20 mouse cellular contexts compared by ENCODE assay signal in the genomic region with DNA sequence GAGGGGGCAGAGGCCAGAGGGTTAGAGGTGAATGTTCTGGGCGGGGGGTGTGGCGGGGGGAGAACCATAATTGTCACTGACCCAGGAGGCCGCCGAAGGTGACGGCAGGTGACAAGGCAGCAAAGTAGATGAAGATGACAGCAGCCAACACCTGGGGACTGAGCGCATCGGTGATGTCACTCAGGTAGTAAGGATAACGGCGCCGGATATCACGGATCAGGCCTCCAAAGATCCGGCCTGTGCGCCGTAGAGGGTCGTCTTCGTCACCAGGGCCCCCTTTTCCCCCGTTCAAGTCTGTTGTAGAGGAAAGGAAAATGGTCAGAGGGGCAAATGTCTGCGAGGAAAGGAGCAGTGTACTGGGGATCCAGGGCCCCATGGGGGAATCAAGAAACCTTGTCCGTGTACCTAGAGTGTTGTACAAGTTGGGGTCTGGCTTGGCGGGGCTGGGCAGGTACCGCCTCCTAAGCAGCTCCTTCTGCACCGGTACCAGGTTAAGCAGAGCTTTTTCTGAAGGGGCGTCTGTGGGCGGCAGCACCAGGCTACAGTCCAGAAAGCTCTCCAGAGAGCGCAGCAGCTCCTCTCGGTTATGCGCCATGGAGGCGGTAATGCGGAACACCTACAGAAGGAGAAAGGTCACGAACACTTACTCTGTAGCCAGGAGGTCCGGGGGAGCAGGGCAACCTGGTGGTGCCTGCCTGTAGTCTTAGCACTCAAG. TPM values are rescaled to one million over a fixed set of nuclear protein-coding genes. Genes with fewer than 3 reads are reported as not detected.
DNase-seq lines count a peak whose midpoint lies in the region; ATAC-seq and TF ChIP-seq lines count a peak whose summit lies in the region.
"Had no signal": no experiment of that assay in that cellular context is flagged by ENCODE, and none has a peak within 500 bp of the region (broad histone marks: within the 10 kb centered on the region; RNA-seq: fewer than 3 reads in every experiment).

No protein-coding gene starts in this region.

- no peak overlapping the region for H3K9ac ChIP-seq in heart, embryonic 12.5 days
- H3K9ac ChIP-seq in liver, postnatal 0 days (replicated peaks) = no peak overlapping the region
- no peak overlapping the region for H3K9ac ChIP-seq in forebrain, embryonic 15.5 days (replicated peaks)
- H3K9ac ChIP-seq: heart, embryonic 15.5 days; midbrain, embryonic 12.5 days; neural tube, embryonic 13.5 days had no signal

- no peak for TF ChIP-seq CTCF in liver, postnatal 0 days (IDR thresholded peaks at IDR 0.05; ENCODE audit: low read depth)

- DNase-seq in heart, adult 8-10 months (ENCODE audit: low spot score) = no peak
- peak; percentile 37 to 38 for DNase-seq in right cerebral cortex, adult 2 months (ENCODE audit: low spot score in 2 of 2)
- no peak for DNase-seq in right cerebral cortex, postnatal 4 days
- DNase-seq in liver = peak; percentile 44
- DNase-seq in liver, postnatal 0 days = no peak
- DNase-seq: adrenal gland, postnatal 10 days; cerebellum, adult 11-12 months; gastrocnemius, postnatal 25 days; kidney, adult 18-20 months; lung, adult 2 months; lung, postnatal 4 days had no signal

- H3K4me1 ChIP-seq in heart, embryonic 12.5 days (replicated peaks) = no peaks in the 10 kb centered on the region
- H3K4me1 ChIP-seq in liver, postnatal 0 days (ENCODE audit: insufficient read depth) = no peaks in the 10 kb centered on the region
- no peaks in the 10 kb centered on the region for H3K4me1 ChIP-seq in forebrain, embryonic 15.5 days
- H3K4me1 ChIP-seq: heart, embryonic 15.5 days; limb, embryonic 10.5 days; midbrain, embryonic 12.5 days; neural tube, embryonic 13.5 days had no signal

- WGBS in heart, embryonic 12.5 days = 54% methylated on average over 31 of the region's 31 CpGs
- WGBS in liver, postnatal 0 days (ENCODE audit: insufficient replicate concordance) = 65% methylated on average over 30 of the region's 31 CpGs
- WGBS in forebrain, embryonic 15.5 days = 74% methylated on average over 31 of the region's 31 CpGs

- peaks cover 77% of the 10 kb centered on the region for H3K27me3 ChIP-seq in heart, embryonic 12.5 days (replicated peaks)
- 0 out of 2 replicates have a peak, but pooled peaks cover 9% of the 10 kb centered on the region for H3K27me3 ChIP-seq in liver, postnatal 0 days (ENCODE audit: insufficient read depth, low read length)
- no peaks in the 10 kb centered on the region for H3K27me3 ChIP-seq in forebrain, embryonic 15.5 days

- H3K4me2 ChIP-seq in heart, embryonic 12.5 days = peak overlapping the region; percentile 17; the same call in 1 of the 2 replicates
- peak overlapping the region; percentile 82 for H3K4me2 ChIP-seq in liver, postnatal 0 days (ENCODE audit: low read depth, low read length)
- no peak overlapping the region for H3K4me2 ChIP-seq in forebrain, embryonic 15.5 days (replicated peaks)
- H3K4me2 ChIP-seq: heart, embryonic 15.5 days; midbrain, embryonic 12.5 days; neural tube, embryonic 13.5 days had no signal

- H3K27ac ChIP-seq in heart, embryonic 12.5 days (ENCODE audit: poor library complexity, severe bottlenecking) = no peak overlapping the region
- H3K27ac ChIP-seq in liver, postnatal 0 days (ENCODE audit: low read depth) = no peak overlapping the region
- no peak overlapping the region for H3K27ac ChIP-seq in forebrain, embryonic 15.5 days (replicated peaks)
- H3K27ac ChIP-seq: embryonic facial prominence, embryonic 10.5 days; heart, embryonic 15.5 days; hindbrain, embryonic 10.5 days; limb, embryonic 10.5 days; midbrain, embryonic 12.5 days; neural tube, embryonic 13.5 days; stomach, postnatal 0 days had no signal

- no peaks in the 10 kb centered on the region for H3K36me3 ChIP-seq in heart, embryonic 12.5 days
- peaks cover 95% of the 10 kb centered on the region for H3K36me3 ChIP-seq in liver, postnatal 0 days (replicated peaks; ENCODE audit: insufficient read depth, low read length)
- H3K36me3 ChIP-seq in forebrain, embryonic 15.5 days = no peaks in the 10 kb centered on the region
- H3K36me3 ChIP-seq: embryonic facial prominence, embryonic 10.5 days; heart, embryonic 15.5 days; hindbrain, embryonic 10.5 days; limb, embryonic 10.5 days; midbrain, embryonic 12.5 days; neural tube, embryonic 13.5 days had no signal

- no peaks in the 10 kb centered on the region for H3K9me3 ChIP-seq in heart, embryonic 12.5 days (replicated peaks)
- H3K9me3 ChIP-seq in liver, postnatal 0 days (ENCODE audit: low read length) = no peaks in the 10 kb centered on the region
- H3K9me3 ChIP-seq in forebrain, embryonic 15.5 days = no peaks in the 10 kb centered on the region
- H3K9me3 ChIP-seq: embryonic facial prominence, embryonic 10.5 days; heart, embryonic 15.5 days; hindbrain, embryonic 10.5 days; limb, embryonic 10.5 days; midbrain, embryonic 12.5 days; neural tube, embryonic 13.5 days had no signal

- H3K4me3 ChIP-seq in heart, embryonic 12.5 days = no peak overlapping the region
- H3K4me3 ChIP-seq in liver, postnatal 0 days (ENCODE audit: low read depth, low read length) = no peak overlapping the region
- no peak overlapping the region for H3K4me3 ChIP-seq in forebrain, embryonic 15.5 days
- H3K4me3 ChIP-seq: embryonic facial prominence, embryonic 10.5 days; heart, embryonic 15.5 days; hindbrain, embryonic 10.5 days; limb, embryonic 10.5 days; midbrain, embryonic 12.5 days; neural tube, embryonic 13.5 days had no signal

- no peak for TF ChIP-seq EP300 in liver, postnatal 0 days (IDR thresholded peaks at IDR 0.05; ENCODE audit: low read depth)

- no peak for ATAC-seq in heart, embryonic 12.5 days (ENCODE audit: insufficient number of reproducible peaks, low FRiP score)
- no peak for ATAC-seq in liver, postnatal 0 days
- no peak for ATAC-seq in forebrain, embryonic 15.5 days (replicated peaks)

RNA-seq across cellular contexts. Expression of a gene that starts 9.2 kb away (rescaled TPM):
- 114 and 116 TPM in 2 replicates for polyA plus RNA-seq in heart, embryonic 12.5 days (2016; fragmentation: Nextera tagmentation; extraction: Ambion mirVana)
- total RNA-seq in heart, adult 8-10 months (2022) = 1 to 10 TPM in 2 of 4 experiments, under 1 TPM in 2; 0.19 to 4.5 (median 1.5) TPM
- polyA plus RNA-seq in liver, postnatal 0 days (2015; fragmentation: Nextera tagmentation; extraction: Ambion mirVana) = 311 and 329 TPM in 2 replicates
- 1.9 and 2.6 TPM in 2 replicates for polyA plus RNA-seq in forebrain, embryonic 15.5 days (2015; fragmentation: Nextera tagmentation; extraction: Ambion mirVana)

RNA-seq across cellular contexts. Expression of a gene that starts 36.4 kb away (rescaled TPM):
- polyA plus RNA-seq in heart, embryonic 12.5 days (2016; fragmentation: Nextera tagmentation; extraction: Ambion mirVana) = 1.7 and 1.8 TPM in 2 replicates
- total RNA-seq in heart, adult 8-10 months (2022) = under 1 TPM in 1 of 4 experiments, not detected in 3; 0.16 TPM
- polyA plus RNA-seq in liver, postnatal 0 days (2015; fragmentation: Nextera tagmentation; extraction: Ambion mirVana) = 1.8 and 2.4 TPM in 2 replicates
- 149 and 150 TPM in 2 replicates for polyA plus RNA-seq in forebrain, embryonic 15.5 days (2015; fragmentation: Nextera tagmentation; extraction: Ambion mirVana)

RNA-seq across cellular contexts. Expression of a gene that starts 37.3 kb away (rescaled TPM):
- polyA plus RNA-seq in heart, embryonic 12.5 days (2016; fragmentation: Nextera tagmentation; extraction: Ambion mirVana) = 65.4 and 68.6 TPM in 2 replicates
- total RNA-seq in heart, adult 8-10 months (2022) = 10 to 100 TPM; 48.6 to 59.7 (median 52.1) TPM
- 32.4 and 32.5 TPM in 2 replicates for polyA plus RNA-seq in liver, postnatal 0 days (2015; fragmentation: Nextera tagmentation; extraction: Ambion mirVana)
- 105 and 107 TPM in 2 replicates for polyA plus RNA-seq in forebrain, embryonic 15.5 days (2015; fragmentation: Nextera tagmentation; extraction: Ambion mirVana)

RNA-seq across cellular contexts. Expression of a gene that starts 51.0 kb away (rescaled TPM):
- polyA plus RNA-seq in heart, embryonic 12.5 days (2016; fragmentation: Nextera tagmentation; extraction: Ambion mirVana) = 253 and 260 TPM in 2 replicates
- 100 to 1,000 TPM; 174 to 204 (median 197) TPM for total RNA-seq in heart, adult 8-10 months (2022)
- 510 and 522 TPM in 2 replicates for polyA plus RNA-seq in liver, postnatal 0 days (2015; fragmentation: Nextera tagmentation; extraction: Ambion mirVana)
- polyA plus RNA-seq in forebrain, embryonic 15.5 days (2015; fragmentation: Nextera tagmentation; extraction: Ambion mirVana) = 144 TPM in 2 replicates

Comparison
In these comparisons a context has a peak if more than half of its experiments do, and no peak if none do; other contexts are left out.
1. DNase-seq: peak in right cerebral cortex, adult 2 months (2 of 2) and liver (single experiment); none in heart, adult 8-10 months (single experiment), right cerebral cortex, postnatal 4 days (single experiment) and liver, postnatal 0 days (single experiment).
2. RNA of a gene that starts 9.2 kb away (polyA plus RNA-seq): 311 to 329 TPM in liver, postnatal 0 days and 114 to 116 TPM in heart, embryonic 12.5 days; 1.9 to 2.6 TPM in forebrain, embryonic 15.5 days; every median in the first group is over 10 times any median in the second.
3. RNA of a gene that starts 36.4 kb away (polyA plus RNA-seq): 149 to 150 TPM in forebrain, embryonic 15.5 days; 1.8 to 2.4 TPM in liver, postnatal 0 days and 1.7 to 1.8 TPM in heart, embryonic 12.5 days; every median in the first group is over 10 times any median in the second.